Mouse (Mus musculus) 3134 (cell line): ENCODE measurements at regions not wholly inside any gene's neighbourhood (a gene's known extent, or its start where the extent isn't known, plus 50 kb on each side); places are given as distances from the start of the nearest gene placed in this dataset.

Experiments used
- DNase-seq: peaks from one replicate; pipeline ENCODE4 v3.0.0-alpha.2; 2011; ENCODE audit warnings: low spot score; ENCODE audit not compliant: insufficient read length; ENCODE audit errors: extremely low read depth

DNA sequence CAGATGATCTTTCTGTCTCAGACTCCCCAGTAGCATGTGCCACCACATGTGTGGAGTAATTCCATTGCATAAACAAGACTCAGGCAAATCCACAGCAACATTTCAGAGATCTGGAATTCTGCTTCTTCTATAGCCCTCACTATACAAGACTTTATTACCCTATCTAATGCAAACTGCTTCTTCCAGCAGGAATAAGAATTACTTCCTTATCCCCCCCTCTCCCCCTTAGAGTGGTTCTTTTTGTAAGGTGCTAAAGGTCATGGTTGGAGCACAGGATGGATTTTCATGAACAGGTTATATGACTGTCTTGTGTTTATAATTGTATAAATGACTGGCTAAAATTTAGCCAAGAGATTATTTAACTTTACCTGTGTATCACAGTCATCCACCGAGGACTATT, 5037.4 kb downstream of the 9330182O14Rik start:
- no peak for DNase-seq

- peak; percentile 1 for DNase-seq
Measured at GRCm38 (mm10) chr15:45178341-45178740, 5044.2 kb downstream of the 9330182O14Rik start.

DNA sequence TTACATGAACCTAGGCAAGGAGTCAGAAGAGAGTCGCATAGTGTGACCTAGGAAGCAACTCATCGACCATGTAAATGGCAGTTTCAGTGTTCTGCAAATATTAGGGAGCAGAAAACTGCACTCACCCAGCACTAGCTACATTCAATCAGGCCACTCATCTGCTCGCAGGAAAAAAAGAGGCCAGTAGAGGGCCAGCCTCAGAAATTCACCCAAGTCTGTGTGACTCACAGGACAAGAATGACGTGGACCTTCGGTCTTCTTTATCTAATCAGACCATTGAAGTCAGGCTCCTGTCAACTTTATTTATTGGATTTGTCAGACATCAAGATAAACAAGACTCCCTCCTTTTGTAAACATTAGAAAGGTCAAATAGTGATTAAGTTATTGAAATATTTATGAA, 5046.0 kb downstream of the 9330182O14Rik start:
- DNase-seq, result no peak
